Mouse (Mus musculus): ENCODE measurements around the gene Ankrd66. TPM values are rescaled to one million over a fixed set of nuclear protein-coding genes. Genes with fewer than 3 reads are reported as not detected.
A peak's percentile ranks its signal among the peaks of the same experiment; 100 is the strongest.

Gene Ankrd66
- polyA plus RNA-seq, 1 experiment from 2014 or later, result 0.42 TPM

- Histone ChIP-seq H3K4me3 (replicated peaks) (no peak overlapping the region), H3K36me3 (no peaks in the 10 kb centered on the region), H3K9me3 (replicated peaks) (no peaks in the 10 kb centered on the region), H3K4me1 (peaks cover 9% of the 10 kb centered on the region; the same call in 1 of the 2 replicates), H3K27ac (replicated peaks) (no peak overlapping the region), H3K9ac (replicated peaks) (no peak overlapping the region), H3K27me3 (replicated peaks) (no peaks in the 10 kb centered on the region), H3K4me2 (no peak overlapping the region)
- WGBS, result 97% methylated on average over 4 of the region's 4 CpGs
- ATAC-seq (ENCODE audit: low FRiP score), result no peak
Measured at GRCm38 (mm10) chr17:43531192-43531591, 12.2 kb downstream of the Ankrd66 start.

- no peak overlapping the region for H3K4me3 ChIP-seq (replicated peaks)
- no peak overlapping the region for H3K27ac ChIP-seq (replicated peaks)
- H3K4me1 ChIP-seq, result peaks cover 9% of the 10 kb centered on the region; the same call in 1 of the 2 replicates
- no peaks in the 10 kb centered on the region for H3K9me3 ChIP-seq (replicated peaks)
- WGBS, result 71% methylated on average over 2 of the region's 2 CpGs
- no peak for ATAC-seq (ENCODE audit: low FRiP score)
- H3K4me2 ChIP-seq, result no peak overlapping the region
- no peaks in the 10 kb centered on the region for H3K36me3 ChIP-seq
- H3K27me3 ChIP-seq (replicated peaks), result no peaks in the 10 kb centered on the region
- no peak overlapping the region for H3K9ac ChIP-seq (replicated peaks)
Measured at GRCm38 (mm10) chr17:43530507-43530906, 12.9 kb downstream of the Ankrd66 start.

- Histone ChIP-seq H3K9ac (replicated peaks) (no peak overlapping the region), H3K36me3 (no peaks in the 10 kb centered on the region), H3K4me2 (no peak overlapping the region), H3K27ac (replicated peaks) (no peak overlapping the region), H3K4me3 (replicated peaks) (no peak overlapping the region), H3K9me3 (replicated peaks) (no peaks in the 10 kb centered on the region), H3K27me3 (replicated peaks) (no peaks in the 10 kb centered on the region), H3K4me1 (peaks cover 3% of the 10 kb centered on the region; the same call in 1 of the 2 replicates)
- 88% methylated on average over 3 of the region's 3 CpGs for WGBS
- ATAC-seq (ENCODE audit: low FRiP score), result no peak
Measured at GRCm38 (mm10) chr17:43520166-43520565, 23.3 kb downstream of the Ankrd66 start.

- 29% methylated on average over 18 of the region's 18 CpGs for WGBS
- Histone ChIP-seq H3K9ac (replicated peaks) (no peak overlapping the region), H3K27ac (replicated peaks) (no peak overlapping the region), H3K4me2 (peak overlapping the region; percentile 28; the same call in 1 of the 2 replicates), H3K36me3 (no peaks in the 10 kb centered on the region), H3K4me1 (peaks cover 3% of the 10 kb centered on the region; the same call in 1 of the 2 replicates), H3K27me3 (replicated peaks) (no peaks in the 10 kb centered on the region), H3K9me3 (replicated peaks) (peaks cover 5% of the 10 kb centered on the region; the same call in 1 of the 2 replicates), H3K4me3 (replicated peaks) (no peak overlapping the region)
- peak; percentile 88 for ATAC-seq (ENCODE audit: low FRiP score)
Measured at GRCm38 (mm10) chr17:43518644-43519409, 24.6 kb downstream of the Ankrd66 start.

- peaks cover 5% of the 10 kb centered on the region; the same call in 1 of the 2 replicates for H3K9me3 ChIP-seq (replicated peaks)
- no peaks in the 10 kb centered on the region for H3K36me3 ChIP-seq
- no peak overlapping the region for H3K9ac ChIP-seq (replicated peaks)
- no peak for ATAC-seq (ENCODE audit: low FRiP score)
- no peak overlapping the region for H3K4me2 ChIP-seq
- H3K27me3 ChIP-seq (replicated peaks), result no peaks in the 10 kb centered on the region
- H3K4me3 ChIP-seq (replicated peaks), result no peak overlapping the region
- H3K27ac ChIP-seq (replicated peaks), result no peak overlapping the region
- 25% methylated on average over 4 of the region's 4 CpGs for WGBS
- no peaks in the 10 kb centered on the region for H3K4me1 ChIP-seq
Measured at GRCm38 (mm10) chr17:43510782-43511181, 32.7 kb downstream of the Ankrd66 start.

- 71% methylated on average over 6 of the region's 6 CpGs for WGBS
- Histone ChIP-seq H3K4me1 (no peaks in the 10 kb centered on the region), H3K9ac (replicated peaks) (no peak overlapping the region), H3K27me3 (replicated peaks) (no peaks in the 10 kb centered on the region), H3K36me3 (no peaks in the 10 kb centered on the region), H3K27ac (replicated peaks) (no peak overlapping the region), H3K4me3 (replicated peaks) (no peak overlapping the region), H3K4me2 (no peak overlapping the region), H3K9me3 (replicated peaks) (no peaks in the 10 kb centered on the region)
- ATAC-seq (ENCODE audit: low FRiP score), result no peak
Measured at GRCm38 (mm10) chr17:43504594-43504934, 38.9 kb downstream of the Ankrd66 start.

- 61% methylated on average over 4 of the region's 4 CpGs for WGBS
Measured at GRCm38 (mm10) chr17:43503861-43504593, 39.4 kb downstream of the Ankrd66 start.

GRCm38 (mm10) chr17:43502592-43502991 lies 40.8 kb downstream of the Ankrd66 start, which contains the start of gene Mep1a:
TSS of gene Mep1a (minus strand) at chr17:43502812.
- H3K9ac ChIP-seq (replicated peaks), result no peak within 1 kb of the TSS
- no peak within 1 kb of the TSS for H3K4me3 ChIP-seq (replicated peaks)
- no peaks in the 10 kb centered on the region for H3K9me3 ChIP-seq (replicated peaks)
- 90% methylated on average over 9 of the region's 9 CpGs for WGBS
- H3K4me2 ChIP-seq, result no peak within 1 kb of the TSS
- no peaks in the 10 kb centered on the region for H3K27me3 ChIP-seq (replicated peaks)
- H3K27ac ChIP-seq (replicated peaks), result no peak within 1 kb of the TSS
- no peak for ATAC-seq (ENCODE audit: low FRiP score)
- H3K4me1 ChIP-seq, result no peaks in the 10 kb centered on the region
- H3K36me3 ChIP-seq, result no peaks in the 10 kb centered on the region

More at GRCm38 (mm10) chr17:43503861-43504593, 39.4 kb downstream of the Ankrd66 start:
- no peaks in the 10 kb centered on the region for H3K27me3 ChIP-seq (replicated peaks)
- no peak overlapping the region for H3K4me3 ChIP-seq (replicated peaks)
- no peaks in the 10 kb centered on the region for H3K4me1 ChIP-seq
- ATAC-seq (ENCODE audit: low FRiP score), result no peak
- H3K9me3 ChIP-seq (replicated peaks), result no peaks in the 10 kb centered on the region
- no peaks in the 10 kb centered on the region for H3K36me3 ChIP-seq
- H3K27ac ChIP-seq (replicated peaks), result no peak overlapping the region
- H3K9ac ChIP-seq (replicated peaks), result no peak overlapping the region
- no peak overlapping the region for H3K4me2 ChIP-seq

GRCm38 (mm10) chr17:43501631-43502030 lies 41.8 kb downstream of the Ankrd66 start:
- no peaks in the 10 kb centered on the region for H3K9me3 ChIP-seq (replicated peaks)
- H3K36me3 ChIP-seq, result no peaks in the 10 kb centered on the region

GRCm38 (mm10) chr17:43501223-43501622 lies 42.2 kb downstream of the Ankrd66 start:
- H3K4me3 ChIP-seq (replicated peaks), result no peak overlapping the region
- no peaks in the 10 kb centered on the region for H3K27me3 ChIP-seq (replicated peaks)
- H3K27ac ChIP-seq (replicated peaks), result no peak overlapping the region
- ATAC-seq (ENCODE audit: low FRiP score), result no peak
- H3K36me3 ChIP-seq, result no peaks in the 10 kb centered on the region
- no peaks in the 10 kb centered on the region for H3K9me3 ChIP-seq (replicated peaks)
- no peak overlapping the region for H3K4me2 ChIP-seq
- H3K9ac ChIP-seq (replicated peaks), result no peak overlapping the region
- no peaks in the 10 kb centered on the region for H3K4me1 ChIP-seq
- WGBS, result 81% methylated on average over 3 of the region's 3 CpGs

More at GRCm38 (mm10) chr17:43501631-43502030, 41.8 kb downstream of the Ankrd66 start:
- Histone ChIP-seq H3K4me3 (replicated peaks) (no peak overlapping the region), H3K4me1 (no peaks in the 10 kb centered on the region), H3K9ac (replicated peaks) (no peak overlapping the region), H3K4me2 (no peak overlapping the region), H3K27ac (replicated peaks) (no peak overlapping the region), H3K27me3 (replicated peaks) (no peaks in the 10 kb centered on the region)
- 98% methylated on average over 5 of the region's 5 CpGs for WGBS
- no peak for ATAC-seq (ENCODE audit: low FRiP score)

GRCm38 (mm10) chr17:43500513-43500912 lies 42.9 kb downstream of the Ankrd66 start:
- Histone ChIP-seq H3K4me3 (replicated peaks) (no peak overlapping the region), H3K9me3 (replicated peaks) (no peaks in the 10 kb centered on the region), H3K9ac (replicated peaks) (no peak overlapping the region), H3K27me3 (replicated peaks) (no peaks in the 10 kb centered on the region), H3K36me3 (no peaks in the 10 kb centered on the region), H3K4me2 (no peak overlapping the region), H3K4me1 (no peaks in the 10 kb centered on the region), H3K27ac (replicated peaks) (no peak overlapping the region)
- WGBS, result 84% methylated on average over 1 of the region's 1 CpGs
- ATAC-seq (ENCODE audit: low FRiP score), result no peak

- H3K4me3 ChIP-seq (replicated peaks), result no peak overlapping the region
- H3K9me3 ChIP-seq (replicated peaks), result no peaks in the 10 kb centered on the region
- no peaks in the 10 kb centered on the region for H3K27me3 ChIP-seq (replicated peaks)
- no peak overlapping the region for H3K4me2 ChIP-seq
- no peak for ATAC-seq (ENCODE audit: low FRiP score)
- no peak overlapping the region for H3K27ac ChIP-seq (replicated peaks)
- no peaks in the 10 kb centered on the region for H3K36me3 ChIP-seq
- 83% methylated on average over 4 of the region's 4 CpGs for WGBS
- H3K9ac ChIP-seq (replicated peaks), result no peak overlapping the region
- no peaks in the 10 kb centered on the region for H3K4me1 ChIP-seq
Measured at GRCm38 (mm10) chr17:43497521-43497920, 45.9 kb downstream of the Ankrd66 start.

Data from neural tube, embryonic 15.5 days (tissue).